Mouse (Mus musculus) cortical plate, adult 2 months (tissue): ENCODE results near the gene Arg2.

Experiments
- CTCF ChIP-seq: fragments of 200-500 bp; IDR thresholded peaks from 2 replicates; pipeline ENCODE4 v1.5.1; 2011; ENCODE audit warnings: mild to moderate bottlenecking, control low read depth, low read length; ENCODE audit not compliant: insufficient read depth; ENCODE audit errors: extremely low read depth
- POLR2A ChIP-seq: fragments of 200-500 bp; IDR thresholded peaks from 2 replicates; pipeline ENCODE4 v1.6.1; 2011; ENCODE audit warnings: mild to moderate bottlenecking, low read length, control low read depth; ENCODE audit not compliant: insufficient read depth; ENCODE audit errors: extremely low read depth

DNA sequence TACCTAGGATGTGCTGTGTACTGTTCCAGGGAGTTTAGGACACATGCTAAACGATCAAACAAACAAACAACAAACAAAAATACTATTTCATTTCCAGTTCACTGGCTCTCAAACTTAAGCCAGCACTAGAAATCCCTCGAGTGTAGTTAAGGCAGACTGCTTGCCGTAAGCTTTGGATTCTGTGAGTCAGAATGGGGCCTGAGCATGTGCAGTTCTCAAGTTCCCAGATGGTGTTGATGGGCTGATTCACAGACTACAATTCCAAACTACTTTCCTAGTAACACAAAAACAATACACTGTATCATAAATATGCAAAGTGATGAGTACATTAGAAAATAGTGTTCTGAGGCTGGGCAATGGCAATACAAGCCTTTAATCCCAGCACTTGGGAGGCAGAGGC is 39.8 kb downstream of the Arg2 start:
- TF ChIP-seq CTCF = no peak
- TF ChIP-seq POLR2A = no peak
